Mouse (Mus musculus) cortical plate, adult 2 months (tissue): ENCODE data around the gene Ptprg.

ENCODE experiments used
- CTCF ChIP-seq: fragments of 200-500 bp; IDR thresholded peaks from 2 replicates; pipeline ENCODE4 v1.5.1; 2011; ENCODE audit warnings: mild to moderate bottlenecking, control low read depth, low read length; ENCODE audit not compliant: insufficient read depth; ENCODE audit errors: extremely low read depth
- POLR2A ChIP-seq: fragments of 200-500 bp; IDR thresholded peaks from 2 replicates; pipeline ENCODE4 v1.6.1; 2011; ENCODE audit warnings: mild to moderate bottlenecking, low read length, control low read depth; ENCODE audit not compliant: insufficient read depth; ENCODE audit errors: extremely low read depth

DNA sequence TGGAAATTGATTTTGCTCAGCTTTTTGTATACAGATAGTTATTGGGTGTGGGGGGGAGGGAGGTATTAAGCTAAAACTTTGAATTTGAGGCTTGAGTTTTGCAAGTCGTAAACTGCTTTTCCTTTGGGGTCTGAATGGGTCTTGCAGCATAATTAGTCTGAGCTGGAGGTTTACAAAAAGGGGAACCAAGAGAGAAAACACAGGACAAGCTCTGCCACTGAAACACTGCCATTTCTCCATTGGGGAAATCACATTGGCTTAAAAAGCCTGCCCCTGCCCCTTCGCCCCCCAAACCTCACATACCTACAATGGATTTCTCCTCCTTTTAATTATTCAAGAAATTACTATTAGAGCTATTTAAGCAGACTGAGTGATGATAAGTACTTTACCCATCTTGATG lies 156.0 kb downstream of the Ptprg start:
- TF ChIP-seq CTCF (no peak), POLR2A (no peak)
